9 mouse cellular contexts compared by ENCODE assay signal in genomic region chr1:106738092-106738491, GRCm38 (mm10). TPM values are rescaled to one million over a fixed set of nuclear protein-coding genes. Genes with fewer than 3 reads are reported as not detected.
DNase-seq lines count a peak whose midpoint lies in the region; ATAC-seq and TF ChIP-seq lines count a peak whose summit lies in the region.
"Had no signal": no experiment of that assay in that cellular context is flagged by ENCODE, and none has a peak within 500 bp of the region (broad histone marks: within the 10 kb centered on the region; RNA-seq: fewer than 3 reads in every experiment).

No protein-coding gene starts in this region.

- no peak overlapping the region for H3K27ac ChIP-seq in bone marrow macrophage, adult 2 months (ENCODE audit: insufficient read depth, low read depth, low read length)
- H3K27ac ChIP-seq in forebrain, embryonic 14.5 days (ENCODE audit: low read depth, low read length) = no peak overlapping the region
- H3K27ac ChIP-seq: embryonic facial prominence, embryonic 13.5 days had no signal

- no peak overlapping the region for H3K4me2 ChIP-seq in forebrain, embryonic 14.5 days (ENCODE audit: low read length)
- H3K4me2 ChIP-seq: embryonic facial prominence, embryonic 13.5 days had no signal

- H3K4me1 ChIP-seq in bone marrow macrophage, adult 2 months (ENCODE audit: control insufficient read depth, insufficient read depth, low read length) = no peaks in the 10 kb centered on the region
- no peaks in the 10 kb centered on the region for H3K4me1 ChIP-seq in forebrain, embryonic 14.5 days (ENCODE audit: control insufficient read depth, insufficient read depth, low read length)
- H3K4me1 ChIP-seq: embryonic facial prominence, embryonic 13.5 days had no signal

- H3K9me3 ChIP-seq in forebrain, embryonic 14.5 days (replicated peaks; ENCODE audit: control insufficient read depth, low read length) = no peaks in the 10 kb centered on the region
- H3K9me3 ChIP-seq: embryonic facial prominence, embryonic 13.5 days had no signal

- no peak for TF ChIP-seq POLR2A in bone marrow macrophage, adult 2 months (IDR thresholded peaks at IDR 0.05; ENCODE audit: borderline replicate concordance, low read depth, low read length)

- TF ChIP-seq CTCF in bone marrow macrophage, adult 2 months (IDR thresholded peaks at IDR 0.05; ENCODE audit: low read depth, low read length) = peak; percentile 46

- 83% methylated on average over 3 of the region's 3 CpGs for whole genome bisulfite sequencing in forebrain, embryonic 14.5 days

- peak; percentile 25 to 30 for DNase-seq in cerebellum, postnatal 14 days
- no peak for DNase-seq in cerebellum, adult 11 months
- DNase-seq in 416B (ENCODE audit: low read depth) = peak; percentile 47
- DNase-seq in urinary bladder, postnatal 25 days (ENCODE audit: low spot score) = no peak
- no peak for DNase-seq in left cerebral cortex, adult 8-10 months (ENCODE audit: low spot score in 2 of 2)
- DNase-seq in forebrain, embryonic 14.5 days (ENCODE audit: low spot score) = no peak

- peaks cover 25% of the 10 kb centered on the region for H3K36me3 ChIP-seq in forebrain, embryonic 14.5 days (ENCODE audit: control insufficient read depth, insufficient read depth, low read length)

- ATAC-seq in megakaryocyte-erythroid progenitor cell, adult 5-6 weeks (replicated peaks; ENCODE audit: low FRiP score, low TSS enrichment, poor library complexity, severe bottlenecking) = peak; percentile 81
- no peak for ATAC-seq in forebrain, embryonic 14.5 days

- no peak overlapping the region for H3K9ac ChIP-seq in forebrain, embryonic 14.5 days (ENCODE audit: low read length)
- H3K9ac ChIP-seq: embryonic facial prominence, embryonic 13.5 days had no signal

- H3K27me3 ChIP-seq in forebrain, embryonic 14.5 days (replicated peaks; ENCODE audit: control insufficient read depth, insufficient read depth, low read length) = no peaks in the 10 kb centered on the region
- H3K27me3 ChIP-seq: embryonic facial prominence, embryonic 13.5 days had no signal

- H3K4me3 ChIP-seq in bone marrow macrophage, adult 2 months (ENCODE audit: insufficient read depth, low read length) = no peak overlapping the region
- no peak overlapping the region for H3K4me3 ChIP-seq in forebrain, embryonic 14.5 days (ENCODE audit: low read depth, low read length)
- H3K4me3 ChIP-seq: embryonic facial prominence, embryonic 13.5 days had no signal

RNA-seq across cellular contexts. Expression of gene Kdsr, which starts 21.4 kb away (rescaled TPM):
- polyA plus RNA-seq in bone marrow macrophage, adult 2 months (2012; ENCODE audit: insufficient read depth, insufficient read length, missing spikeins) = 13.3 and 14.8 TPM in 2 replicates
- total RNA-seq in megakaryocyte-erythroid progenitor cell, adult 5-6 weeks (2014; fragmentation: Nextera tagmentation) = 9.4 and 10.2 TPM in 2 replicates
- 31.7 and 35.8 TPM in 2 replicates for total RNA-seq in megakaryocyte-erythroid progenitor cell, adult 5-6 weeks (2017)
- total RNA-seq in left cerebral cortex, adult 8-10 months (2022) = 10 to 100 TPM; 26.3 to 28.6 (median 28.1) TPM
- 13.7 and 15.8 TPM in 2 replicates for polyA plus RNA-seq in forebrain, embryonic 14.5 days (2014; fragmentation: Nextera tagmentation; extraction: Ambion mirVana)

RNA-seq across cellular contexts. Expression of gene Bcl2, which starts 24.0 kb away (rescaled TPM):
- 1.2 and 1.5 TPM in 2 replicates for polyA plus RNA-seq in bone marrow macrophage, adult 2 months (2012; ENCODE audit: insufficient read depth, insufficient read length, missing spikeins)
- 4.8 and 15.0 TPM in 2 replicates for total RNA-seq in megakaryocyte-erythroid progenitor cell, adult 5-6 weeks (2014; fragmentation: Nextera tagmentation)
- total RNA-seq in megakaryocyte-erythroid progenitor cell, adult 5-6 weeks (2017) = 12.1 and 14.5 TPM in 2 replicates
- 10 to 100 TPM; 12.1 to 16.1 (median 13.3) TPM for total RNA-seq in left cerebral cortex, adult 8-10 months (2022)
- polyA plus RNA-seq in forebrain, embryonic 14.5 days (2014; fragmentation: Nextera tagmentation; extraction: Ambion mirVana) = 5.3 and 7.1 TPM in 2 replicates

RNA-seq across cellular contexts. Expression of gene Vps4b, which starts 58.4 kb away (rescaled TPM):
- 112 and 127 TPM in 2 replicates for polyA plus RNA-seq in bone marrow macrophage, adult 2 months (2012; ENCODE audit: insufficient read depth, insufficient read length, missing spikeins)
- total RNA-seq in megakaryocyte-erythroid progenitor cell, adult 5-6 weeks (2014; fragmentation: Nextera tagmentation) = 38.1 and 76.7 TPM in 2 replicates
- 68.8 and 105 TPM in 2 replicates for total RNA-seq in megakaryocyte-erythroid progenitor cell, adult 5-6 weeks (2017)
- total RNA-seq in left cerebral cortex, adult 8-10 months (2022) = 10 to 100 TPM; 48.8 to 60.1 (median 57.2) TPM
- polyA plus RNA-seq in forebrain, embryonic 14.5 days (2014; fragmentation: Nextera tagmentation; extraction: Ambion mirVana) = 44.0 and 48.6 TPM in 2 replicates

Comparison
In these comparisons a context has a peak if more than half of its experiments do, and no peak if none do; other contexts are left out.
1. DNase-seq: peak in cerebellum, postnatal 14 days (2 of 2) and 416B (single experiment); none in cerebellum, adult 11 months (single experiment), urinary bladder, postnatal 25 days (single experiment), left cerebral cortex, adult 8-10 months (0 of 2) and forebrain, embryonic 14.5 days (single experiment).